Mouse (Mus musculus) adrenal gland, postnatal 10 days (tissue): ENCODE results near the gene Dab2ip. TPM values are rescaled to one million over a fixed set of nuclear protein-coding genes. Genes with fewer than 3 reads are reported as not detected.

Experiments
- DNase-seq: peaks from one replicate; pipeline ENCODE4 v3.0.0; 2021; ENCODE audit warnings: mixed read lengths
- long read RNA-seq, 2 experiments: library from polyadenylated mRNA; stranded (forward); transcript quantifications; one replicate each; pipeline ENCODE4 v2.0.0; 2021
- total RNA-seq, 2 experiments: library from RNA; stranded (reverse); gene quantifications; 2 replicates each; pipeline ENCODE4 v1.2.3; 2021

Dab2ip gene
- total RNA-seq, result 10 to 100 TPM; 55.2 to 69.6 TPM
- long read RNA-seq, experiment 1, full-length matches to known transcripts, result 1 of 29 reads
- long read RNA-seq, experiment 1, partial matches to known transcripts, result 13 of 29 reads
- long read RNA-seq, experiment 1, other reads (novel, unspliced or antisense), result 15 of 29 reads
- long read RNA-seq, experiment 2, full-length matches to known transcripts, result 3 of 23 reads
- long read RNA-seq, experiment 2, partial matches to known transcripts, result 9 of 23 reads
- long read RNA-seq, experiment 2, other reads (novel, unspliced or antisense), result 11 of 23 reads

GRCm38 (mm10) chr2:35557911-35558825 is at the start of gene Dab2ip:
Gene Dab2ip, plus strand, starts transcription at chr2:35558266.
- DNase-seq, result no peak

- peak; percentile 74 for DNase-seq
These were observed 49.3 kb upstream of the Dab2ip start for GRCm38 (mm10) chr2:35508597-35509342.

- DNase-seq, result no peak
These were observed 48.8 kb upstream of the Dab2ip start for GRCm38 (mm10) chr2:35509343-35509667.

- DNase-seq, result no peak
These were observed 48.2 kb upstream of the Dab2ip start for GRCm38 (mm10) chr2:35509888-35510287.

- peak; percentile 71 for DNase-seq
These were observed 47.1 kb upstream of the Dab2ip start for GRCm38 (mm10) chr2:35510920-35511319.

- DNase-seq, result no peak
These were observed 45.8 kb upstream of the Dab2ip start for GRCm38 (mm10) chr2:35512226-35512625.

- DNase-seq, result peak; percentile 76
These were observed 43.8 kb upstream of the Dab2ip start for GRCm38 (mm10) chr2:35514051-35514892.

- no peak for DNase-seq
These were observed 31.3 kb upstream of the Dab2ip start for GRCm38 (mm10) chr2:35526612-35527242.

- DNase-seq, result peak; percentile 28
These were observed 29.0 kb upstream of the Dab2ip start for GRCm38 (mm10) chr2:35529086-35529485.

GRCm38 (mm10) chr2:35529856-35530255 is 28.2 kb upstream of the Dab2ip start:
- DNase-seq, result no peak

- no peak for DNase-seq
These were observed 27.3 kb upstream of the Dab2ip start for GRCm38 (mm10) chr2:35530732-35531131.

- peak; percentile 19 for DNase-seq
These were observed 24.4 kb upstream of the Dab2ip start for GRCm38 (mm10) chr2:35533646-35534045.

- DNase-seq, result peak; percentile 90
These were observed 18.6 kb upstream of the Dab2ip start for GRCm38 (mm10) chr2:35539276-35539972.

GRCm38 (mm10) chr2:35540798-35541197 is 17.3 kb upstream of the Dab2ip start:
- DNase-seq, result no peak

- DNase-seq, result peak; percentile 82
These were observed 13.3 kb upstream of the Dab2ip start for GRCm38 (mm10) chr2:35544717-35545116.

- peak; percentile 26 for DNase-seq
These were observed 12.9 kb upstream of the Dab2ip start for GRCm38 (mm10) chr2:35545125-35545590.

- DNase-seq, result no peak
These were observed 11.6 kb upstream of the Dab2ip start for GRCm38 (mm10) chr2:35546462-35546861.

- no peak for DNase-seq
These were observed 8.9 kb upstream of the Dab2ip start for GRCm38 (mm10) chr2:35549191-35549590.

GRCm38 (mm10) chr2:35550097-35550496 is 8.0 kb upstream of the Dab2ip start:
- no peak for DNase-seq

GRCm38 (mm10) chr2:35556918-35557486 is 1.1 kb upstream of the Dab2ip start:
- no peak for DNase-seq
